Mouse (Mus musculus): ENCODE data around the gene Thada.

Thada gene

GRCm38 (mm10) chr17:84370385-84370784 lies 95.6 kb downstream of the Thada start:
- no peak for DNase-seq (ENCODE audit: low spot score in 2 of 2)

GRCm38 (mm10) chr17:84369769-84370168 lies 96.2 kb downstream of the Thada start:
- no peak for DNase-seq (ENCODE audit: low spot score in 2 of 2)

- peak in 1 of 2 experiments; percentile 35 for DNase-seq (ENCODE audit: low spot score in 2 of 2)
Measured at GRCm38 (mm10) chr17:84368213-84369014, 97.6 kb downstream of the Thada start.

GRCm38 (mm10) chr17:84367663-84368062 lies 98.3 kb downstream of the Thada start:
- peak in 1 of 2 experiments; percentile 55 for DNase-seq (ENCODE audit: low spot score in 2 of 2)

- no peak for DNase-seq (ENCODE audit: low spot score in 2 of 2)
Measured at GRCm38 (mm10) chr17:84365791-84366301, 100.2 kb downstream of the Thada start.

- DNase-seq (ENCODE audit: low spot score in 2 of 2), result peak in 1 of 2 experiments; percentile 45
Measured at GRCm38 (mm10) chr17:84365006-84365716, 100.8 kb downstream of the Thada start.

GRCm38 (mm10) chr17:84363444-84363843 lies 102.6 kb downstream of the Thada start:
- no peak for DNase-seq (ENCODE audit: low spot score in 2 of 2)

GRCm38 (mm10) chr17:84362581-84363286 lies 103.3 kb downstream of the Thada start:
- DNase-seq (ENCODE audit: low spot score in 2 of 2), result no peak

GRCm38 (mm10) chr17:84361006-84361405 lies 105.0 kb downstream of the Thada start:
- no peak for DNase-seq (ENCODE audit: low spot score in 2 of 2)

- DNase-seq (ENCODE audit: low spot score in 2 of 2), result no peak
Measured at GRCm38 (mm10) chr17:84359810-84360209, 106.2 kb downstream of the Thada start.

- no peak for DNase-seq (ENCODE audit: low spot score in 2 of 2)
Measured at GRCm38 (mm10) chr17:84358951-84359644, 106.9 kb downstream of the Thada start.

- no peak for DNase-seq (ENCODE audit: low spot score in 2 of 2)
Measured at GRCm38 (mm10) chr17:84357776-84358175, 108.2 kb downstream of the Thada start.

GRCm38 (mm10) chr17:84356056-84356887 lies 109.7 kb downstream of the Thada start:
- no peak for DNase-seq (ENCODE audit: low spot score in 2 of 2)

- no peak for DNase-seq (ENCODE audit: low spot score in 2 of 2)
Measured at GRCm38 (mm10) chr17:84355006-84355405, 111.0 kb downstream of the Thada start.

- DNase-seq (ENCODE audit: low spot score in 2 of 2), result no peak
Measured at GRCm38 (mm10) chr17:84353902-84354311, 112.1 kb downstream of the Thada start.

GRCm38 (mm10) chr17:84353224-84353901 lies 112.6 kb downstream of the Thada start:
- no peak for DNase-seq (ENCODE audit: low spot score in 2 of 2)

- no peak for DNase-seq (ENCODE audit: low spot score in 2 of 2)
Measured at GRCm38 (mm10) chr17:84352790-84353154, 113.2 kb downstream of the Thada start.

- no peak for DNase-seq (ENCODE audit: low spot score in 2 of 2)
Measured at GRCm38 (mm10) chr17:84351912-84352789, 113.9 kb downstream of the Thada start.

GRCm38 (mm10) chr17:84351276-84351675 lies 114.7 kb downstream of the Thada start:
- DNase-seq (ENCODE audit: low spot score in 2 of 2), result no peak
